Mouse (Mus musculus) G1E (cell line): ENCODE data around the gene Arhgap35. TPM values are rescaled to one million over a fixed set of nuclear protein-coding genes. Genes with fewer than 3 reads are reported as not detected.

Source experiments
- ATAC-seq: 2 replicates; pipeline ENCODE4 v1.8.0; 2016; ENCODE audit warnings: mild to moderate bottlenecking; ENCODE audit not compliant: insufficient number of reproducible peaks, poor library complexity, low FRiP score, severe bottlenecking; ENCODE audit errors: extremely low read depth
- DNase-seq: peaks from one replicate; pipeline ENCODE4 v3.0.0; 2012; ENCODE audit warnings: low spot score
- H3K27me3 ChIP-seq: 2 replicates; pipeline ENCODE4 v1.6.1; 2012; ENCODE audit warnings: mild to moderate bottlenecking, low read length, inconsistent platforms; ENCODE audit not compliant: insufficient read depth
- H3K36me3 ChIP-seq: replicated peaks from 2 replicates; pipeline ENCODE3; 2012; ENCODE audit warnings: mild to moderate bottlenecking, inconsistent platforms
- H3K4me1 ChIP-seq: 2 replicates; pipeline ENCODE4 v1.6.1; 2012; ENCODE audit warnings: low read depth, low read length, inconsistent platforms, mixed read lengths; ENCODE audit not compliant: insufficient read depth
- H3K4me3 ChIP-seq: 2 replicates; pipeline ENCODE4 v1.5.1; 2012; ENCODE audit warnings: low read depth, mild to moderate bottlenecking, inconsistent platforms, low read length, moderate library complexity, mixed read lengths
- H3K9me3 ChIP-seq: replicated peaks from 2 replicates; pipeline ENCODE4 v1.6.1; 2012; ENCODE audit warnings: inconsistent platforms
- CTCF ChIP-seq: IDR thresholded peaks from 2 replicates; pipeline ENCODE4 v1.5.1; 2012; ENCODE audit warnings: low read depth, low read length, inconsistent platforms, mixed read lengths
- GATA1 ChIP-seq: IDR thresholded peaks from 2 replicates; pipeline ENCODE4 v1.6.1; 2012; ENCODE audit warnings: borderline replicate concordance, low read length, inconsistent platforms, mixed read lengths
- GATA2 ChIP-seq: IDR thresholded peaks from 2 replicates; pipeline ENCODE4 v1.6.1; 2012; ENCODE audit warnings: low read depth, low read length, inconsistent platforms, borderline replicate concordance
- POLR2AphosphoS5 ChIP-seq: IDR thresholded peaks from 2 replicates; pipeline ENCODE4 v1.6.1; 2012; ENCODE audit warnings: low read depth, low read length, inconsistent platforms; ENCODE audit not compliant: insufficient replicate concordance
- TAL1 ChIP-seq: conservative IDR thresholded peaks from 2 replicates; pipeline ENCODE4 v1.6.1; 2012; ENCODE audit warnings: low read depth, low read length, inconsistent platforms, mixed read lengths
- polyA plus RNA-seq: library from polyadenylated mRNA; stranded (reverse); fragments of >175 nt; gene quantifications from 2 replicates; pipeline ENCODE4 v1.2.3, GENCODE M21; 2012
- total RNA-seq, 2 experiments: library from RNA; stranded (forward) in 1 of 2; stranded (reverse) in 1 of 2; fragments of 200-1000 nt in 1 of 2; fragments of >200 nt in 1 of 2; fragmentation: Nextera tagmentation in 1 of 2; gene quantifications; 2 replicates each; pipeline ENCODE4 v1.2.3; 2014 to 2017

The Arhgap35 gene
- total and polyA plus RNA-seq, 3 experiments: 3.5 to 14.4 (median 8.0) TPM

DNA sequence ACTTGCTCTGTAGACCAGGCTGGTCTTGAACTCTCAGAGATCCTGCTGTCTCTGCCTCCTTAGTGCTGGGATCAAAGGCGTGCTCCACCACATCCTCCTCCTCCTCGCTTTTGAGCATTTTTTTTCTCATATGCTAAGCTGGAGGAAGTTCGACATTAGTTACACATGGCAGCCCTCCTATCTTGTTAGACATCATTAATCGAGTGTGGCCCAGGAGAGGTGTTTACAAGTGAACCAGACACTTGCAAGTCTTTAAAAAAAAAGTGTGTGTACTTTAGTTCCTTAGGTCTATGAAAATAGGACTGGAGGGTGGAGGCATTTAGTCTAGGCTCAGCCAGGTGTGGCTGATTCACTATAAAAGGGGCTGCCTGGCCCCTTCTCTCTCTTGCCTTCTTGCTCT is 16.2 kb upstream of the Arhgap35 start:
- DNase-seq: no peak
- no peaks in the 10 kb centered on the region for H3K9me3 ChIP-seq
- no peak for ATAC-seq
- H3K4me1 ChIP-seq: peaks cover 5% of the 10 kb centered on the region; the same call in 1 of the 2 replicates
- TF ChIP-seq POLR2AphosphoS5 (no peak), TAL1 (no peak), GATA1 (no peak), CTCF (no peak), GATA2 (no peak)
- no peaks in the 10 kb centered on the region for H3K36me3 ChIP-seq
- peaks cover 6% of the 10 kb centered on the region; the same call in 1 of the 2 replicates for H3K27me3 ChIP-seq
- H3K4me3 ChIP-seq: no peak overlapping the region

DNA sequence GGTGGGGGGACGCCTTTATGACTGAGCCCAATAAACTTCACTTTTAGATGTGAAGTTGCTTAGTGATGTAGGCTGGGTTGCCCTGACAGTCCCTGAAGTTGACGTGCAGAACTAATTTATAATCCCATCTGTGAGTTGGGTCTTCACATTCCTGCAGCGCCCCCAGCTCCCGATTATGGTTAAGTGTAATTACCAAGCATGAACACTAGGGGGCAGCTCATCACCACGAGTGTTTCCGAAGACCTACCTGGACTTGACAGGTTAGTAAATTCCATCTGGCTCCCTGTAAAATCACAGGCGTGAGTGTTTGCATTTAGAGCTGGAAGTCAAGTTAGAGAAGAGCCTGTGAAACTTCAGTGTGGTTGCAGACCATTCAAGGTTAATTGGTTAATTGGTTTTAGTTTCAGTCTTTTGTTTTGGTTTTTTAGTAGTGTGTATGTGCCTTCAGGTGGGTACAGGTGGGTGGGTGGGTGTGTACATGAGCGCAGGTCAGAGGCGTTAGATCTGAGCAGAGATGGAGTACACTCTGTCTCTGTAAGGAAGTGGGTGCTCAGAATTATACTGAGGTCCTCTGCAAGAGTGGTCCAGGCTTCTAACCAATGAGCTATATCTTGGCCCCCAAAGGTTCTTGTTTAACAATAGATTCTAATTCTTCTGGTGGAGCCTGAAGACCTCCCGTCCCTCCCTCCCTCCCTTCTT is 15.0 kb upstream of the Arhgap35 start:
- DNase-seq (no peak), ATAC-seq (no peak)
- peaks cover 5% of the 10 kb centered on the region; the same call in 1 of the 2 replicates for H3K4me1 ChIP-seq
- no peaks in the 10 kb centered on the region for H3K9me3 ChIP-seq
- no peaks in the 10 kb centered on the region for H3K36me3 ChIP-seq
- TF ChIP-seq POLR2AphosphoS5 (no peak), CTCF (peak; percentile 53)
- no peak overlapping the region for H3K4me3 ChIP-seq
- H3K27me3 ChIP-seq: peaks cover 9% of the 10 kb centered on the region; the same call in 1 of the 2 replicates

DNA sequence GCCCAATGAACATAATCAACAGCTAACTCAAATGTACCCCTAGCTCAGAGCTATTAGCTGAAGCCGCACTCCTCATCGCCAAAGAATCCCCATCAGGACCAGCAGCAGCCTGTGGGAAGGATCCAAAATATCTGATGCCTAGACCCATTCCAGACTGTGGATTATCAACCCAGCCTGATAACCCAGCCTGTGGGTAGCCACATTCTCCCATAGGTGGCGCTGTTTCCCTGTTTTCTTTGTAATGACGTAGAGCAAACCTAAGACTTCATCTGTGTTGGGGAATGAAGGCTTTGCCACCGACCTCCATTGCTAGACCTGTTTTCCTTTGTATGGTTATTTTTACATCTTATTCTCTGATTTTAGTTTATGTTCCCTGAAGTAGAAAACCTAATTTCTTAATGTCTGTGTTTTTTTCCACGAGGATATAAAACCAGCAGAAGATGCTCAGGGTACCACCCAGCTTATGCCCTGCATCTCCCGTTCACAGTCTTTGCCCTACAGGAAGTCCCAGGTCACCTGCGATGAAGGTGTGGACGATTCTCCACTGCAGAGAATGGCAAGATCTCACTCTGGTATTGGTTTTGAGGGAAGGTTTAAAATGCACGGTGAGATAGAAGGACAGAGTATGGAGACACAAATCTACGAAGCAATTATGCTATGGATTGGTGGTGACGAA is 13.4 kb upstream of the Arhgap35 start:
- ATAC-seq (no peak), DNase-seq (no peak)
- Histone ChIP-seq H3K36me3 (no peaks in the 10 kb centered on the region), H3K9me3 (no peaks in the 10 kb centered on the region), H3K4me1 (peaks cover 5% of the 10 kb centered on the region; the same call in 1 of the 2 replicates), H3K4me3 (no peak overlapping the region), H3K27me3 (peaks cover 6% of the 10 kb centered on the region; the same call in 1 of the 2 replicates)
- TF ChIP-seq GATA1 (no peak), CTCF (peak; percentile 63)

DNA sequence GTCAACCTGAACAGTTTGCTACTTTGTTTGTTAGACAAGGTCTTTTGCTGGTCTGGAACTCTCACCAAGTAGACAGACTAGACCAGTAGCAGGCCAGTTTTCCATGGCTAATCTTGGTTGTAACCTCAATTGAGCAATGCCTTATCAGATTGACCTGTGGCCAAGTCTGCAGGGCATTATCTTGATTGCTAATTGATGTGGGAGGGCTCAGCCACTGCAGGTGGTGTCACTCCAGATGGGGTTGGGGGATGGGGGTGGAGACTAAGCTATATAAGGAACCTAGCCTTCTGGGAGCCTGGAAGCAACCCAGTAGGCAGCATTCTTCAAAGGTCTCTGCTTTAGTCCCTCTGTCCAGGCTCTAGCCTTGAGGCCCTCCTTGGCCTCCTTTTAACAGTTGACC is 8.9 kb upstream of the Arhgap35 start:
- peaks cover 4% of the 10 kb centered on the region for H3K4me1 ChIP-seq
- ATAC-seq (no peak), DNase-seq (no peak)
- TF ChIP-seq CTCF (no peak), GATA1 (no peak), TAL1 (no peak)
- H3K36me3 ChIP-seq: no peaks in the 10 kb centered on the region
- no peaks in the 10 kb centered on the region for H3K9me3 ChIP-seq
- no peak overlapping the region for H3K4me3 ChIP-seq
- peaks cover 37% of the 10 kb centered on the region for H3K27me3 ChIP-seq

DNA sequence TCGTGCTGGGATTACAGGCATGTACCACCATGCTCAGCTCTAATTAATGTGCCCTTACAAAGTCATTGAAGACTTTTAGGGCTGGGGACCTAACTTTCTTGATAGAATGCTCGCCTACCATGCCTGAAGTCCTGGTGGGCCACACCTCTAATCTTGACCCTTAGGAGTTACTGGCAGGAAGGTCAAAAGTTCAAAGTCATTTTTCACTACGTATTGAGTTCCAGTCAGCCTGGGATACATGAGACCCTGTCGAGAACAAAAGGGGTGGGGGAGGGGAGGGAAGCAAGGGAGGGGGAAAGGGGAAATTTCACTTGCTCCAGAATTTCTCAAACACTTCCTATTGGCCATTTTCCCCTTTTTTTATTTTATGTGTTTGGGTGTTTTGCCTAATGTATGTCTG is 8.3 kb upstream of the Arhgap35 start:
- Histone ChIP-seq H3K27me3 (peaks cover 43% of the 10 kb centered on the region), H3K9me3 (no peaks in the 10 kb centered on the region), H3K36me3 (no peaks in the 10 kb centered on the region), H3K4me1 (peaks cover 7% of the 10 kb centered on the region), H3K4me3 (no peak overlapping the region)
- DNase-seq (no peak), ATAC-seq (no peak)
- TF ChIP-seq TAL1: no peak
- TF ChIP-seq POLR2AphosphoS5: no peak
- TF ChIP-seq CTCF: no peak
- no peak for TF ChIP-seq GATA1

DNA sequence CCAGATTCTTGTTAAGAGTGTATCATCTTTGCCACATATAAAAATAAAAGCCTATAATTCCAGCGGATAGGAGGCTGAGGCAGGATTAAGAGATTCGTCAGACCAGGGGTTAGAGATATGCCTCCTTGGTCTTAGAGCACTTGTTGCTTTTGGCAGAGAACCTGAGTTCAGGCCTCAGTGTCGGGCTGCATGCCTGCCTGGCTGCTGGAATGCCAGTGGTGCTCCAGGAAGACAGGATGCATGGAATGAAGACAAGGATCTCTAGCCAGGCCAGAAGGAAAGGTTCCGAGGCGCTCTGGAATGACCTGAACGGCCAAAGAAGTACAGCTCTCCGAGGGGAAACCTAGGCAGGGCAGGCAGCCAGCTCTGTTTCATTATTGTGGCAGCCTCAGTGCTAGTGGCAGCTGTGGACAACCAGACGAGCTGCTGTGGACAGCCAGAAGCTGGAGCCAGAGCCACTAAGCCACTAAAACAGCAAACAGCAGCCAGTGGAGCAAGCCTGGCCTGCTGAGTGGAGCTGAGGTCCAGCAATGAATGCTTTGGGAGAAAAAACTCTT is 6.4 kb upstream of the Arhgap35 start:
- no peak for DNase-seq
- Histone ChIP-seq H3K4me3 (no peak overlapping the region), H3K36me3 (no peaks in the 10 kb centered on the region), H3K9me3 (no peaks in the 10 kb centered on the region), H3K4me1 (peaks cover 7% of the 10 kb centered on the region), H3K27me3 (peaks cover 46% of the 10 kb centered on the region)
- ATAC-seq: no peak
- TF ChIP-seq TAL1 (no peak), GATA2 (no peak), POLR2AphosphoS5 (no peak), GATA1 (no peak), CTCF (no peak)
